Mouse (Mus musculus) lung, embryonic 15.5 days (tissue): ENCODE results near the gene Galnt18. TPM values are rescaled to one million over a fixed set of nuclear protein-coding genes. Genes with fewer than 3 reads are reported as not detected.

Experiments used
- ATAC-seq: fragments of 200-750 bp; cut with Nextera tagmentation; 2 replicates; pipeline ENCODE4 v1.8.0; 2017; ENCODE audit warnings: moderate number of reproducible peaks, borderline replicate concordance; ENCODE audit not compliant: low FRiP score, low TSS enrichment; ENCODE audit errors: extremely low read depth
- H3K27ac ChIP-seq: fragments of 300-500 bp; sonication (generic); 2 replicates; pipeline ENCODE4 v1.5.1; 2015; ENCODE audit warnings: moderate library complexity, mild to moderate bottlenecking, inconsistent platforms
- H3K27me3 ChIP-seq: fragments of 300-500 bp; sonication (generic); 2 replicates; pipeline ENCODE4 v1.6.1; 2015; ENCODE audit warnings: inconsistent platforms
- H3K36me3 ChIP-seq: fragments of 300-500 bp; sonication (generic); 2 replicates; pipeline ENCODE4 v1.6.1; 2015; ENCODE audit warnings: inconsistent platforms
- H3K4me1 ChIP-seq: fragments of 300-500 bp; sonication (generic); 2 replicates; pipeline ENCODE4 v1.6.1; 2015; ENCODE audit warnings: inconsistent platforms
- H3K4me2 ChIP-seq: fragments of 300-500 bp; sonication (generic); 2 replicates; pipeline ENCODE4 v1.6.1; 2015; ENCODE audit warnings: inconsistent platforms, mild to moderate bottlenecking, moderate library complexity
- H3K4me3 ChIP-seq: fragments of 300-500 bp; sonication (generic); 2 replicates; pipeline ENCODE4 v1.5.1; 2015; ENCODE audit warnings: mild to moderate bottlenecking, inconsistent platforms
- H3K9ac ChIP-seq: fragments of 300-500 bp; sonication (generic); 2 replicates; pipeline ENCODE4 v1.6.1; 2015; ENCODE audit warnings: inconsistent platforms
- H3K9me3 ChIP-seq: fragments of 300-500 bp; sonication (generic); 2 replicates; pipeline ENCODE4 v1.6.1; 2016; ENCODE audit warnings: inconsistent platforms
- WGBS: fragments of 180-500 bp; shearing (Covaris S2); methylation state at CpG from one replicate; pipeline ENCODE4 v1.1.7; 2015; 5-methylcytosine and 5-hydroxymethylcytosine counted together
- polyA plus RNA-seq: library from polyadenylated mRNA; unstranded; fragments of >200 nt; fragmentation: Nextera tagmentation; extraction: Ambion mirVana; gene quantifications from 2 replicates; pipeline ENCODE4 v1.2.1, GENCODE M21; 2015

Galnt18 gene
- polyA plus RNA-seq, 1 experiment from 2014 or later, result 38.2 TPM

- Histone ChIP-seq H3K4me2 (no peak overlapping the region), H3K4me1 (0 out of 2 replicates have a peak, but pooled peaks cover 3% of the 10 kb centered on the region), H3K27ac (no peak overlapping the region), H3K9ac (no peak overlapping the region), H3K4me3 (no peak overlapping the region), H3K27me3 (no peaks in the 10 kb centered on the region), H3K9me3 (no peaks in the 10 kb centered on the region), H3K36me3 (no peaks in the 10 kb centered on the region)
- no peak for ATAC-seq
- WGBS, result 47% methylated on average over 2 of the region's 2 CpGs
Measured at GRCm38 (mm10) chr7:111491566-111491965, 288.2 kb downstream of the Galnt18 start.

- H3K36me3 ChIP-seq, result no peaks in the 10 kb centered on the region
- no peaks in the 10 kb centered on the region for H3K9me3 ChIP-seq
- H3K4me2 ChIP-seq, result no peak overlapping the region
- no peak overlapping the region for H3K4me3 ChIP-seq
- ATAC-seq, result peak; percentile 55
- no peaks in the 10 kb centered on the region for H3K27me3 ChIP-seq
- no peak overlapping the region for H3K9ac ChIP-seq
- no peak overlapping the region for H3K27ac ChIP-seq
- WGBS, result 58% methylated on average over 3 of the region's 3 CpGs
- peaks cover 14% of the 10 kb centered on the region; the same call in 1 of the 2 replicates for H3K4me1 ChIP-seq
Measured at GRCm38 (mm10) chr7:111486811-111487333, 292.9 kb downstream of the Galnt18 start.

GRCm38 (mm10) chr7:111483896-111484295 lies 295.9 kb downstream of the Galnt18 start:
- H3K9ac ChIP-seq, result no peak overlapping the region
- WGBS, result 62% methylated on average over 4 of the region's 4 CpGs
- no peaks in the 10 kb centered on the region for H3K36me3 ChIP-seq
- H3K4me1 ChIP-seq, result peaks cover 12% of the 10 kb centered on the region; the same call in 1 of the 2 replicates
- H3K27me3 ChIP-seq, result no peaks in the 10 kb centered on the region
- H3K4me2 ChIP-seq, result no peak overlapping the region
- H3K4me3 ChIP-seq, result no peak overlapping the region
- peak overlapping the region; percentile 11; the same call in 1 of the 2 replicates for H3K27ac ChIP-seq
- ATAC-seq, result peak; percentile 72; the same call in 1 of the 2 replicates
- no peaks in the 10 kb centered on the region for H3K9me3 ChIP-seq

GRCm38 (mm10) chr7:111483321-111483720 lies 296.5 kb downstream of the Galnt18 start:
- no peak overlapping the region for H3K4me2 ChIP-seq
- H3K27me3 ChIP-seq, result no peaks in the 10 kb centered on the region
- H3K9ac ChIP-seq, result no peak overlapping the region
- H3K36me3 ChIP-seq, result no peaks in the 10 kb centered on the region
- 91% methylated on average over 3 of the region's 3 CpGs for WGBS
- H3K4me1 ChIP-seq, result peaks cover 12% of the 10 kb centered on the region; the same call in 1 of the 2 replicates
- H3K27ac ChIP-seq, result peak overlapping the region; percentile 11; the same call in 1 of the 2 replicates
- no peak for ATAC-seq
- no peak overlapping the region for H3K4me3 ChIP-seq
- H3K9me3 ChIP-seq, result no peaks in the 10 kb centered on the region

- H3K27ac ChIP-seq, result no peak overlapping the region
- H3K9ac ChIP-seq, result no peak overlapping the region
- H3K9me3 ChIP-seq, result no peaks in the 10 kb centered on the region
- 67% methylated on average over 5 of the region's 5 CpGs for WGBS
- H3K36me3 ChIP-seq, result no peaks in the 10 kb centered on the region
- no peaks in the 10 kb centered on the region for H3K27me3 ChIP-seq
- no peak overlapping the region for H3K4me2 ChIP-seq
- H3K4me3 ChIP-seq, result no peak overlapping the region
- H3K4me1 ChIP-seq, result no peaks in the 10 kb centered on the region
- no peak for ATAC-seq
Measured at GRCm38 (mm10) chr7:111467715-111468114, 312.1 kb downstream of the Galnt18 start.

GRCm38 (mm10) chr7:111466720-111467119 lies 313.1 kb downstream of the Galnt18 start:
- WGBS, result 60% methylated on average over 1 of the region's 1 CpGs
- Histone ChIP-seq H3K36me3 (no peaks in the 10 kb centered on the region), H3K4me1 (no peaks in the 10 kb centered on the region), H3K9me3 (no peaks in the 10 kb centered on the region), H3K27me3 (no peaks in the 10 kb centered on the region), H3K4me3 (no peak overlapping the region), H3K4me2 (no peak overlapping the region), H3K27ac (no peak overlapping the region), H3K9ac (no peak overlapping the region)
- no peak for ATAC-seq

GRCm38 (mm10) chr7:111466121-111466520 lies 313.7 kb downstream of the Galnt18 start:
- H3K27me3 ChIP-seq, result no peaks in the 10 kb centered on the region
- H3K4me1 ChIP-seq, result no peaks in the 10 kb centered on the region
- H3K36me3 ChIP-seq, result no peaks in the 10 kb centered on the region
- no peak overlapping the region for H3K9ac ChIP-seq
- 52% methylated on average over 3 of the region's 3 CpGs for WGBS
- no peak for ATAC-seq
- no peak overlapping the region for H3K4me3 ChIP-seq
- no peaks in the 10 kb centered on the region for H3K9me3 ChIP-seq
- no peak overlapping the region for H3K27ac ChIP-seq
- no peak overlapping the region for H3K4me2 ChIP-seq

GRCm38 (mm10) chr7:111459716-111460115 lies 320.1 kb downstream of the Galnt18 start:
- Histone ChIP-seq H3K4me3 (no peak overlapping the region), H3K9me3 (no peaks in the 10 kb centered on the region), H3K36me3 (no peaks in the 10 kb centered on the region), H3K27ac (no peak overlapping the region), H3K9ac (no peak overlapping the region), H3K4me2 (no peak overlapping the region), H3K4me1 (no peaks in the 10 kb centered on the region), H3K27me3 (no peaks in the 10 kb centered on the region)
- ATAC-seq, result no peak
- 82% methylated on average over 4 of the region's 4 CpGs for WGBS

- Histone ChIP-seq H3K9ac (no peak overlapping the region), H3K27me3 (no peaks in the 10 kb centered on the region), H3K4me1 (peaks cover 10% of the 10 kb centered on the region; the same call in 1 of the 2 replicates), H3K4me3 (no peak overlapping the region), H3K27ac (no peak overlapping the region), H3K4me2 (no peak overlapping the region), H3K9me3 (no peaks in the 10 kb centered on the region), H3K36me3 (no peaks in the 10 kb centered on the region)
- 73% methylated on average over 3 of the region's 3 CpGs for WGBS
- ATAC-seq, result no peak
Measured at GRCm38 (mm10) chr7:111456007-111456406, 323.8 kb downstream of the Galnt18 start.

- no peak for ATAC-seq
- Histone ChIP-seq H3K27me3 (no peaks in the 10 kb centered on the region), H3K4me3 (no peak overlapping the region), H3K36me3 (no peaks in the 10 kb centered on the region), H3K27ac (no peak overlapping the region), H3K9ac (no peak overlapping the region), H3K4me1 (peaks cover 10% of the 10 kb centered on the region; the same call in 1 of the 2 replicates), H3K9me3 (no peaks in the 10 kb centered on the region), H3K4me2 (no peak overlapping the region)
- 90% methylated on average over 4 of the region's 4 CpGs for WGBS
Measured at GRCm38 (mm10) chr7:111455541-111455940, 324.2 kb downstream of the Galnt18 start.

GRCm38 (mm10) chr7:111452000-111452399 lies 327.8 kb downstream of the Galnt18 start:
- no peak overlapping the region for H3K27ac ChIP-seq
- H3K9me3 ChIP-seq, result no peaks in the 10 kb centered on the region
- ATAC-seq, result peak; percentile 75; the same call in 1 of the 2 replicates
- no peak overlapping the region for H3K4me3 ChIP-seq
- H3K36me3 ChIP-seq, result no peaks in the 10 kb centered on the region
- H3K27me3 ChIP-seq, result no peaks in the 10 kb centered on the region
- no peak overlapping the region for H3K4me2 ChIP-seq
- no peak overlapping the region for H3K9ac ChIP-seq
- 24% methylated on average over 1 of the region's 1 CpGs for WGBS
- peaks cover 10% of the 10 kb centered on the region; the same call in 1 of the 2 replicates for H3K4me1 ChIP-seq

- Histone ChIP-seq H3K4me2 (no peak overlapping the region), H3K9ac (no peak overlapping the region), H3K27me3 (no peaks in the 10 kb centered on the region), H3K36me3 (no peaks in the 10 kb centered on the region), H3K4me1 (peaks cover 10% of the 10 kb centered on the region; the same call in 1 of the 2 replicates), H3K4me3 (no peak overlapping the region), H3K27ac (no peak overlapping the region), H3K9me3 (no peaks in the 10 kb centered on the region)
- no peak for ATAC-seq
- 38% methylated on average over 6 of the region's 6 CpGs for WGBS
Measured at GRCm38 (mm10) chr7:111450286-111451095, 329.3 kb downstream of the Galnt18 start.
